In genomic region chr10:109903701-109904555, GRCm38 (mm10) we compare ENCODE assay signal across 9 mouse cellular contexts.
DNase-seq lines count a peak whose midpoint lies in the region; ATAC-seq and TF ChIP-seq lines count a peak whose summit lies in the region.
"Had no signal": no experiment of that assay in that cellular context is flagged by ENCODE, and none has a peak within 500 bp of the region (broad histone marks: within the 10 kb centered on the region; RNA-seq: fewer than 3 reads in every experiment).

No protein-coding gene starts in this region.

- no peaks in the 10 kb centered on the region for H3K27me3 ChIP-seq in hindbrain, postnatal 0 days (ENCODE audit: insufficient read depth, low read length)
- H3K27me3 ChIP-seq in hindbrain, embryonic 13.5 days: no peaks in the 10 kb centered on the region

- no peak overlapping the region for H3K9ac ChIP-seq in hindbrain, postnatal 0 days (replicated peaks; ENCODE audit: low read length)
- H3K9ac ChIP-seq in hindbrain, embryonic 13.5 days: no peak overlapping the region

- TF ChIP-seq CTCF in hindbrain, postnatal 0 days (IDR thresholded peaks at IDR 0.05; ENCODE audit: low read depth): no peak

- no peak for DNase-seq in hindbrain, postnatal 0 days (ENCODE audit: low spot score)
- peak; percentile 80 for DNase-seq in 3134 (ENCODE audit: extremely low read depth, insufficient read length, low spot score)
- DNase-seq in 3T3-L1 (ENCODE audit: low read depth, low spot score): peak; percentile 93
- DNase-seq in fibroblast of lung, adult 2 months (ENCODE audit: low read depth): peak; percentile 30
- no peak for DNase-seq in B cell, adult 2 months
- no peak for DNase-seq in thymus, postnatal 4 days
- DNase-seq: gastrocnemius, postnatal 25 days; thymus, postnatal 36 days had no signal

- WGBS in hindbrain, postnatal 0 days: 68% methylated on average over 17 of the region's 17 CpGs
- 76% methylated on average over 17 of the region's 17 CpGs for WGBS in hindbrain, embryonic 13.5 days

- H3K9me3 ChIP-seq in hindbrain, postnatal 0 days (ENCODE audit: low read length): no peaks in the 10 kb centered on the region
- H3K9me3 ChIP-seq in hindbrain, embryonic 13.5 days: no peaks in the 10 kb centered on the region

- H3K36me3 ChIP-seq in hindbrain, postnatal 0 days (ENCODE audit: insufficient read depth, low read length): no peaks in the 10 kb centered on the region
- H3K36me3 ChIP-seq in hindbrain, embryonic 13.5 days: no peaks in the 10 kb centered on the region

- H3K4me2 ChIP-seq in hindbrain, postnatal 0 days (ENCODE audit: low read depth, low read length): peak overlapping the region; percentile 19
- H3K4me2 ChIP-seq in hindbrain, embryonic 13.5 days: no peak overlapping the region

- no peak overlapping the region for H3K4me3 ChIP-seq in hindbrain, postnatal 0 days (ENCODE audit: low read length)
- no peak overlapping the region for H3K4me3 ChIP-seq in hindbrain, embryonic 13.5 days

- ATAC-seq in hindbrain, postnatal 0 days: no peak
- ATAC-seq in hindbrain, embryonic 13.5 days (ENCODE audit: low FRiP score): no peak

- no peaks in the 10 kb centered on the region for H3K4me1 ChIP-seq in hindbrain, postnatal 0 days (ENCODE audit: insufficient read depth, low read length)
- 0 out of 2 replicates have a peak, but pooled peaks cover 8% of the 10 kb centered on the region for H3K4me1 ChIP-seq in hindbrain, embryonic 13.5 days (replicated peaks)

- no peak overlapping the region for H3K27ac ChIP-seq in hindbrain, postnatal 0 days
- H3K27ac ChIP-seq in hindbrain, embryonic 13.5 days: no peak overlapping the region

Comparison
In these comparisons a context has a peak if more than half of its experiments do, and no peak if none do; other contexts are left out.
1. DNase-seq: peak in 3134 (single experiment), 3T3-L1 (single experiment) and fibroblast of lung, adult 2 months (single experiment); none in hindbrain, postnatal 0 days (single experiment), B cell, adult 2 months (0 of 2) and thymus, postnatal 4 days (single experiment).